Mouse (Mus musculus) bone marrow macrophage, adult 2 months (primary cell): ENCODE measurements around the gene Tbx21.

Experiments
- CTCF ChIP-seq: IDR thresholded peaks from 2 replicates; pipeline ENCODE4 v1.5.1; 2012; ENCODE audit warnings: low read depth, mild to moderate bottlenecking, low read length, moderate library complexity
- POLR2A ChIP-seq: IDR thresholded peaks from 2 replicates; pipeline ENCODE4 v1.6.1; 2012; ENCODE audit warnings: mild to moderate bottlenecking, low read depth, low read length, borderline replicate concordance

- TF ChIP-seq CTCF (no peak), POLR2A (no peak)
Observed at GRCm38 (mm10) chr11:97120641-97121040, 5.5 kb upstream of the Tbx21 start.
